Mouse (Mus musculus) lung, postnatal 36 days (tissue): ENCODE measurements at regions not wholly inside any gene's neighbourhood (a gene's known extent, or its start where the extent isn't known, plus 50 kb on each side); places are given as distances from the start of the nearest gene placed in this dataset.
"Not testable (repeated sequence)": the region's sequence is repeated elsewhere in the genome, so short reads cannot be mapped to it uniquely, and the experiment has no call there.

Experiments used
- DNase-seq: peaks from one replicate; pipeline ENCODE4 v3.0.0; 2022; ENCODE audit warnings: mixed read lengths

DNA sequence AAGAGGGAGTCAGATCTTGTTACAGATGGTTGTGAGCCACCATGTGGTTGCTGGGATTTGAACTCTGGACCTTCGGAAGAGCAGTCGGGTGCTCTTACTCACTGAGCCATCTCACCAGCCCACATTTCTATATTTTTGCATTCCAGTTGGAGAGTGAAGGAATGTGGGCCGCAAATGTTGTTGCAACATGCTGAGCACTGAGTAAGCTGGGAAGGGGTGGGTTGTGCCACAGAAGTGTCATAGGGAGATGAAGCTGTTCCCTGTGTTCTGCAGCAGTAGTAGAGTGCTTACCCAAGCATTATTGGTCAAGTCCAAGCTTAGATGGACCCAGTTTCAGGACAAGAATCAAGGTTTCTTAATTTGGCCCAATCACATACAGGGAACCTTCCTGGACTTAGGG lies 169.1 kb upstream of the Cdkn3 start:
- no peak for DNase-seq

DNA sequence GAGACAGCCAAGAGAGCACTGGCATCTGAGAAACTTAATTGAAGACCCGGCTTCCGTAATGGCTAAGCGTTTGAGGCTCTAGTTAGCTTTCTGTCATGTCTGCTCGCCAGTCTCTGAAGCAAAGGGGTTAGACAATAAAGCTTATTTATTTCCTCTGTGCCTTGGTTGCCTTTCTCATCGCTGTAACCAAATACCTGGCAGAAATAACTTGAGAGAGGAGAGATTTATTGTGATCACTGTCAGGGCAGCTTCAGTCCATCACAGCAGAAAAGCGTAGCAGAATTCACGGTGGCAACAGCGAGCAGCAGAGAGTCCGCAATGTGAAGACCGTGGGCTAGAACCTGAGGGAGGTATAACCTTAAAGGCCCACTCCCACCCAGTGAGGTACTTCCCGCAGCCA lies 174.2 kb upstream of the Cdkn3 start:
- no peak for DNase-seq

DNA sequence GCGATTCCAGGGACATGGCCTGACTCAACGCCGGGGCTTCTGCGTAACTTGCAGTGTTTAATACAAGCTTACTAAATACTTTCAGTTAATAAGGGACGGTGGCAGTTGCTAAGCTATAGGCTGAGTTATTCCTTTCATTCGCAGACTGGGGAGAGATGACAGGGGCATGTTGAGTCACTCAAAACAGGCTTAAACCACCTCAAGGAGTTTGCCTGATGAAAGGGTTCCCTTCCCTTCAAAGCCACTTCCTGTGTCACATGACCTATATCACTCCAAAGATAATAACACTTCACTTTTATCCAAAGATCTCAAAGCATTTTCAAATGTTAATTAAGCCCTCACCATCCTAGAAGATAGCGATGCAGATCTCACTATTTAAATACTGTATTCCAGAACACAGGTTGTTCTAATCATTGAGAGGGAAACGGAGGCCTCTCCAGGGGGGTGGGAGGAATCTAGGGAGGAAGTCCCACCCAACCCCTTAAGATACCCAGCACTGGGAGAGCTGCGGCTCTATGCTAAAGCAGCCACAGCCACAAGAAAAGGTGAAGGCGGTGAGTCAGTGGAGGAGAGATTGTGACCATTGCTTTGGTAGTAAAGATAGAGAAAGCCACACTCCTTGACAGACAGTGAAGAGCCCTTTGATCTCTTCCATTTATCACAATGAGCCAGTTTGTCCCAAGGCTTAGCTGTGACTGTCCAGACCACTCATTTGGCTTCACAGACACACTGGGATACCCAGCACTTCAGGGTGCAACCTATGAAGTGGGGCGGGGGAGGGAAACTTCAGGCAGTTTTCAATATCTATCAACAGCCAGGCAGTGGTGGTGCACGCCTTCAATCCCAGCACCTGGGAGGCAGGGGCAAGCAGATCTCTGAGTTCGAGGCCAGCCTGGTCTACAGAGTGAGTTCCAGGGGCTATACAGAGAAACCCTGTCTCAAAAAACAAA lies 182.0 kb upstream of the Cdkn3 start:
- no peak for DNase-seq

DNA sequence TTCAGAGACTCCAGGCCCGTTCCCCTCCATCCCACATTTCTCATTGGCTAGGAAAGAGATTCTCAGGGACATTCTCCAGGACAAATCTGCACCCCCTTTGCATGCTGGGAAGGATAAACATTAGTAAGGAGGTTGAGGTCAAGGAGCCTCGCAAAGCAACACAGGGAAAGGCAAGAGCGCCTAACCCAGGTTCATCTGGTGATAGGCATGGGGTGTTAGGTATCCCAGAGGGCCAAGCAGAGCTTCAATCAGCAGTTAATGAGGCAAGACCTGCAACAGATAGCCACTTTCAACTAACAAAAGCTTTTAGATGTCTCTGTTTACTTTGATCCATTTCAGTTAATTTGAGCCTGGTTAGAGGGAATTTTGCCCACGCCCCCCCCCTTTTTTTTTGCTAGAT lies 184.5 kb upstream of the Cdkn3 start:
- no peak for DNase-seq

DNA sequence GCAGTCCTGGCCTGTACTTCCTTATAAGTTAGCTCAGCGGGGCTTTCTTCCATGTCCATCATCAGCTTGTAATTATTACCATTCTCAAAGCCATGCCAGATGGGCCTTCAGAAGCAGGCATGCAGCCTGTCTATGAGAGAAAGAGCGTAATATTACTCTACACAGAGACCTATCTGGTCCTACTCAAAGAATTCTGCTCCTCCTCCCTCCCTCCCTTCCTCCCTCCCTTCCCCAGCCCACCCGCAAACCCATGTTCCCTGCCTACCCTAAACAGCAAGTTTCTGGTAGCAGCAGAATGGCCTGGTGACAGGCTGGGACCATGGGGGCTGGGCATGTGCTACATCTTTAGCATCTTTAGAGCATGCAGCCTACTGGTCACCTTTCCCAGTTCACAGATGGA lies 184.9 kb upstream of the Cdkn3 start:
- no peak for DNase-seq

DNA sequence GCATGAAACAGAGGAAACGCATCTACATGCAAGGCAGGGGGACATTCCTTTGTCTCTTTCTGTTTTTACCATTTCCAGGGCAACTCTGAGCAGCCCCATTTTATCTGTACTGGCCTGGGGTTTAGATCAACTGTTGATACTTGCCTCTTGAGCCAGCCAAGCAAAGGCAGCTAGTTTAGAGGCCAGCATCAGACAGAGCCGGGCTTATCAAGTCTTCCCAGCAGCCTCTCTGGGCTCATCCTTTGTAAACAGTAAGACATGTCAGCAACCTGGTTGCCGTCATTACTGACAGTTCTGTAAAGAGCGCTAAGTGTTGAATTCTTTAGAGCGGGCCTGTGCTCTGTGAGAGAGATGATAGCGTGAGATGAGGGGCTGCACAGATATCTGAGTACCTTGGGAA lies 182.9 kb upstream of the Bmp4 start:
- no peak for DNase-seq

DNA sequence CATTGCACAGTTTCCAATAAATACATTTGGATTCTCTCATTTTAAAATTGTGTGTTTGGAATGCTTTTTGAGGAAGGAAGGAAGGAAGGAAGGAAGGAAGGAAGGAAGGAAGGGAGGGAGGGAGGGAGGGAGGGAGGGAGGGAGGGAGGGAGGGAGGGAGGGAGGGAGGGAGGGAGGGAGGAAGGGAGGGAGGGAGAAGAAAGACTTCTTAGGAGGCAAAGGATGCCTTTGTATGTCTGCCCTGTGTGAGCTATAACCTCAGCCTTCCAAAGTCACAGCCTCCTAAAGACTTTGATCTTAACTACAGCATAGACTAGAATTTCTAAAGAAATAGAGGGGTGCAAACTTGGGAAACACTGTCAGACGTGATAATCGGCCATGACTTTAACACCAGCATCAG lies 182.5 kb upstream of the Bmp4 start:
- not testable (repeated sequence) for DNase-seq

DNA sequence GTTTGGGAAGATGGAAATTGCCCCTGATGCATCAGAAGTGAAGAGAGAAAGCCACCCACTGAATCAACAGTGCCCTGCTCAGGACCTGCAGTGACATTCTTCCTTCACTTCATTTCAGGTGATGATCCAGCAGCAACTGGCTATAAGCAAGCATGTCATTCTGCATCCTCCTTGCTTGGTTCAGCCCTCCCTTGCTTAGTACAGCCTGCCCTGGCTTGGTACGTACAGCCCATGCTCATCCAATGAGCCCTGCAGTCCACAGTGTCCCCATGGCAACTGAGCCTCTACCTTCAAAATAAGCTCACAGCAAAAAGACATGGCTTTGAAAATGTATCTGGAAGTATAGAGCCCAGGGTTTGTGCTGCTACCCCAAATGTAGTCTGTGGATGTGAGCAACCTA lies 181.4 kb upstream of the Bmp4 start:
- DNase-seq, result no peak

DNA sequence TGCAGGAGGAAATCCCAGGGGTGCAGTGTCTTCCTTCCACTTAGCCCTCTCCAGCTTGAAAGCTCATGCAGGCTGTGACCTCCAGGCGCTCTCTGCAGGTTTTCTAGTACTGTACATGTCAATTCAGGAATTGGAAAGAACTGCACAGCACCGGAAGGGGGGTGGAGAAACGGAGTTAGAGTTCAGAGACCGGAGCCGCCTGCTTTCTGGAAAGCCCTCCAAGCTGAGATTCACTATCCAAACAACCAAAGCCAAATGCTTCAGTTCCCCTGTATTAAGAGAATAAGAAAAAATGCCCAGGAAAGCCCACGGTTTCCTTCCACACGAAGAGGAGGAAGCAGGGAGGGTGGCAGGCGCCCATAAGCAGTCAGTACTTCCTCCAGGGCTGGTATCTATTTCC lies 178.8 kb upstream of the Bmp4 start:
- peak; percentile 31 for DNase-seq

DNA sequence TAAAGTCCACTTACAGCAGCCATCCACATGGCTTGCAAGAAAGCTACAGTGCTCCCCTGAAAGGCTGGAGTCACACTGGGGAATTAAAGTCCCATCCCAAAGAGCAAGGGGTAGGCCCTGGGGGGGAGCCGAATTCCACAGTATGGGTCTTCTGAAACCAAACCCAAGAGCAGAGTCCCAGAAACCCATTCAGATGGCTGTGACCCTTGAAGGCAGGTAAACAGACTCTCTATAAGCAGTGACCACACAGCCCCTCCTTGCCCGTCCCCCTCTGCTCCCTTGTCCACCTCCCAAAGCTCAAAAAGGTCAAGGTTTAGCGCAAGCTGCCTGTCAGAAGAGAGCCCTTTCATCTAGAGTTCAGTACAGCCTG lies 176.9 kb upstream of the Bmp4 start:
- no peak for DNase-seq

DNA sequence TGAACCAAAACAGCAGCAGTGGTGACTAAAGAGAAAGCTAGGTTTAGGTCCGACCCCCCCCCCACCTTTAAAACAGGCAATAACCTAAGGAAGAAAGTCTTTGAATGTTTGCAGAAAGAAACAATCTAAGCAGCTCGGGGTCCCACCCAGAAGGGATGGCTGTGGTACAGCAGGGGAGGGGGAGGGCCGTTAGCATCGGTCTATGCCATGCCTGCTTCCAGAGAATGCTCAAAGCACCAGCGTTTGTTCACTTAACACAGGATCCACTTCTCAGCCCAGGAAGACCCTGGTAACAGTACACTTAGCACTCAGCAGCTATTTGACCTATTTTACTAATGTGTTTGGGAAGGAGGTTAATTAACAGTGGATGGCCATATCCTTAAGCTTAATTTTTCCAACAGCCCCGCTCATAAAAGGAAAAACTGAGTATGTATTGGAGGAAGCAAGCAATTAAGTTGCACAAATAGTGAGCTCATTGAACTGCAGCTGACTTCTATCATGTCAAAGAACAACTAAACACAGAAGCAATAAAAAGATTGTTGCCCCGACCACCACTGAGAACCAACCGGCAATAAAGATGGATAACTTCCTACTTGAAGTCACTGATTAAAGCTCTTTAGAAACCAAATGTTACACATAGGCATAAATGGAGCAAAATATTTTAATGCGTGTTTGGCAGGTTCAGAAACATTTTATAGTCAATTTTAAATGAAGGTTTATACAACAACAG lies 176.4 kb upstream of the Bmp4 start:
- DNase-seq, result no peak

DNA sequence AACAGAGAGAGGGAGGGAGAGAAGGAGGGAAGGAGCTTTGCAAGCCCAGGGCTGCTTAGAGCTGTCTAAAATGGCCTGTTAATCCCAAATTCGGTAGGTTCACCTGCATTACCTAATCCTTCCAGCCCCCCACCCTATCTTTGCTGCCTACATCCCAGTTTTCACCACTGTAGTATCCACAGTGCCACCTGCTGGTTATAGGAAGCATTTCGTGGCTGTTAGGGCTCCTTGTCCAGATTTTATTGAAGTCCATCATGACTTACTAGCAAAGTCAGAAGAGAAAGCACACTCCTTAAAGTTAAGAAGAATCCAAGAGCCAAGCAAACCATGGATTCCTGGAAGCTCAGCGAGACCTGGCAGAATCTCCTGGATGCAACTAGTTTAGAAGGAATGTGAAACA lies 174.5 kb upstream of the Bmp4 start:
- peak; percentile 84 for DNase-seq

DNA sequence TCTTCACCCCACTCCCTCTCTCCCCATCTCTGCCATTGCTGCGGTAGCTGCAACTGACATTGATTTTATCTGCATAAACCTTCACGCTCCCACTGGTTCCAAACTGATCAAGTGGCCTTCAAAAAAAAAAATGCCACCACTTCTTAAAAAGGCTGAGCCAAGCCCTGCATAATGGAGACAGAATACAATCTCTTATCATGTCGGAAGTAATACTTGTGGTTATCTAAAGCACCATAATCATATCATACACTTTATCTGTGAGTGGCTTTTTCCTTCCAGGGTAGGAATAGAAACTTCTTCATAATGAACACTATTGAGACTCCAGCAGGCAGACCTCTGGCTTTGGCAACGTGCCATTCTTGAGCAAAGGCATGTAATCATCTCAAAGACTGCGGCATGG lies 171.5 kb upstream of the Bmp4 start:
- peak; percentile 29 for DNase-seq

DNA sequence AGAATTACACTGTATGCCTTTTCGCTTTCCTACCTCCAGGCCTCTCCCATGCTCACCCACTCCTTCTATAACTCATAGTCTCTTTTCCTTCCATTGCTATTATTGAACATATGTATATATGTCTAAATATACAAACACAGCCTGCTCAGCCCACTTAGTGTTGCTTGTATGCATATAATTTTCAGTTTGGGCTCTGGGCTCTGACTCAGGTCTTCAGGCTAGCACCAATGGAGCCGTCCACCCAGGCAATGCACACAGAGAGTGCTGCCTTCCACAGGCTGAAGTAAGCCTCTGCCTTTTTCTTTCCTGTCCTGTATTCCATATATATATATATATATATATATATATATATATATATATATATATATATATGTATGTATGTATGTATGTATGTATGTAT lies 162.8 kb upstream of the Bmp4 start:
- no peak for DNase-seq

DNA sequence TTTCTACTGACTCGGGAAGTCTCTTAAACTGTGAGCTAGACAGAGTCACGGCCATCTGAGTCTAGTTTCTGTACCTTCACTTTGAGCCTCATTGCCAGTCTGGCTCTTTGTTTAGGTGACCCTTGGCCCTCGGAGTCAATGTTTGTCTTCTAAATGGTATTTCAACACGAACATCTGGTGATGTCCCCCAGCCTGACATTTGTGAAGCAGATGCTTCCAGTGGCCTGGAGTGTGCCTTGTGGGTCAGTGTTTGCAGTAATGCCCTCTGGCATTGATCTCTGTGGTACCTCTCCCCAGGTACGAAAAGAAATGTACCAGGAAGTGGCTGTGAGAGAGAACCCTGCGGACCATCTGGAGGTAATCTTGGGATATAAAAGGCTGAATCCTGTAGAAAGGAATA lies 155.7 kb upstream of the Bmp4 start:
- DNase-seq, result peak; percentile 4

DNA sequence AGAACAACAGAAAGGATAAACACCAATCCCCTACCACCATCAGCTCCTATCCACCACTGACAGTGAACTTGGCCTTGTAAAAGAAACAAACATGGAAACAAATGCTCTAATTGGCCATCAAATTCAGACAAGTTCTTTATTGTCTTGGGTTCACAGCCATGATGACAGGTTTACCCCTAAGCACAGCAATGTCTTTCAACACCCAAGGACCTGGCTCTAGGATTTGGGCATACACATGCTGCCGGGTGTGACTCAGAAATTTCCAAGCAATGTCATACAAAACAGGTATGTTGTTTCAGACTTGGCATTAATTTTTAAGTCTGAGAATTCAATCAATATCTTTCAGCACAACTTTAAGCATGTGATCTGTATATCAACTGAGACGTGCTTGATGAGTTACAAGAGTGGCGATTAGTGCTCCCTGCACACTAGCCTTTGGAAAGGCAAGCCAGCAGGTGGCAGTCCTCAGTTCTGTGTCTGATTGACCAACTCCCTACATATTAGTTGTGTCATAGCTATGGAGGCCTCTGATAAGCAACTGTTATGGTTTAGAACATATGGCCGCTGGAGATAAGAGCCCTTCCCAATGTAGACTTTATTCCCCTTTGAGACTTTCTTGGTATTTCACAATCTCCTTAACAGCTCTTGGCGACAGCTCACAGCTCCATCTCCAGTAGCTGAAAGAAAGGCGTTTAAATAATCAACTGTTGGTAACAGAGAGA lies 149.2 kb upstream of the Bmp4 start:
- DNase-seq, result peak; percentile 28

DNA sequence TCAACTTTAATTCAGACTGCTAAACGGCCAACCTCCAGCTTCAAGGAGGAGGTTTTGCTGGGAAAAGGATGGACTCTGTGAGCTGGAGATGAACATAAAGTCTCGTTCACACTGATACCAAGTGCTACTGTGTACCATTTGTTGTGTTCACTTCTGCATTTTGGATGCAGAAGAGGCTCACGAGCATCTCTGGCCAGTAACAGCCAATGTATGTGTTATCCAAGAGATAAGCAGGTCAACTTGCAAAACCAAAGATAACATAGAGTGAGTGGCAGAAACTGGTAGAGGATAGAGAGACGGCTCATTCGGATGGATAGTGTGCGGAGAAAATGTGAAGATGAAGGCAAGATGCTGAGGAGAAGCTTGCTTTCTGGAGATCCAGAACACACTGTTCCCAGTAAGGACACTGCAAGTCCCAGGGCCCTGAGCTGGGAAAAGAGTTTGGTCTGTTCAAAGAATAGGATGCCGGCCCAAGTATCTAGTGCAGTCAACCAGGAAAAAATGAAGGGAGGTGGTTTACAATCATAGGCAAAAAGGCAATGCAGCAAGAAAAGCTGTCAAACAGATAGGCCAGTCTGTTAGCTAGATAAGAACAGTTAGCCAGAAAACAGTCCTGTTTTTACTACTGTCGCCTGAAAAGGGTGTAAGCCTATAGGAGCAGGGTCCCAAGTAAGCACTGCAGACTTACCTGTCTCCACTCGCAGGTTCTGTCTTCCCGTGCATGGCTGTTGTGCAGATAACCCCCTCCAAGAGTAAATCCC lies 145.7 kb upstream of the Bmp4 start:
- no peak for DNase-seq

DNA sequence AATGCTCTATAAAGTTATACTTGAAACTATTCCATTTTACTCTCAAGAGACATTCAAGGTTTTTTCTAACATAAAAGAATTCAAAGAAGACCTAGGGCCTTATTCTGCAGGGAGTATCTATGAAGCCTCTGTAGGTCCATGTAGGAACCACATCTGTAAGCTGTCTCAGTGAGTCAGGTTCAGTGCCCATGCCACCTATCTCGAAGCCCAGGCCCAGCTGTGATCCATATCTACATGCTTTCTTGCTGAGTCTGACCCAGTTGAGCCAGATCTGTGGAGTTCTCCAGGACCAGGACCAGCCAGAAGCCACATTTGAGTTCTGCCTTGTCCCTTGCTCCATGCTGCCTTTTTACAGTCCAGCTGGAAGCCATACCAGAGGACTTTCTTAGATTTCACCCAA lies 142.2 kb upstream of the Bmp4 start:
- DNase-seq, result no peak

DNA sequence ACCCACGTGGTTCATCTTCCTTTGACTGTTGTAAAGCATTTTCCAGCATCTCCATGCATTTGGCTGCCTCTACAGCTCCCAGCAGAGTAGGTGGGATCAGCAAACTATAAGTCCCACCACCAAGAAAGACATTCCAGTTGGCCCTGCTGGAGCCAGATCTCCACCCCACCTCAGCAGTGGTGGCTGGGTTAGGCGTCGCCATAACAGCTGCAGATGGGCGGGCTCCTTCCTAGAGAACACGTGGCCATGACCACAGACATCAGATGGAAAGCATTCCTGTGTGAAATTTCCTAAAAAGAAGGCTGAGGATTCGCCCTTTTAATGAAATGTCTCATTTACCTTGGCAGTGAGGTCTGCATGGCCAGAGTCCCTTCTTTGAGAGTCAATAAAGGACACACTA lies 140.0 kb upstream of the Bmp4 start:
- DNase-seq, result no peak

DNA sequence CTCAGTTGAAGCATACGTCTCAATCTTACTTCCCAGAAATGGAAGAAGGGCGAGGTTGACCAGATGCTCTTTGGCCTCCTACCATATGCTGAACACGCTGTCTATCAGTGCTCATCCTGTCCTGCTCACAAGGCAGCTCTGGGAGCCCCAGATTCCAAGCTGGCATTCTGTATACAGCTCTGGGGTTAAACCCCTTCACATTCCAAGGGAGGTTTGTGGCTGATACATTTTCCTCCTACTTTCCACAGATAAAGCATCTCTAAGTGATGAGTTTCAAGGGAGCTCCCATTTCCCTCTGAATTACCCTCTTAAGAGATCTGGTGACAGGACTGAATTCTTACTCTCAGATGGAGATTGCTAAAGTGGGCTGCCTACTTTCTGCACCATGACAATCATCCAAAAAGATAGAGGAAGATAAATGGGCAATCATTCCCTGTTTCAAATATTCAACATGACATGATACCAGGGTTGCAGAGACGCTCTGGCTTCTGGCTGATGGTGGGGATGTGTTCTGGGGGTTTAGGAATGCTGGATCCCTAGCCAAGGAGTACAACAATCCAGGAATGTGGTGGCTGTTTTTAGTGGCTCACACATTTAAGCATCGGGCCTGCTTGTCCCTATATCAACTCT lies 138.7 kb upstream of the Bmp4 start:
- no peak for DNase-seq

DNA sequence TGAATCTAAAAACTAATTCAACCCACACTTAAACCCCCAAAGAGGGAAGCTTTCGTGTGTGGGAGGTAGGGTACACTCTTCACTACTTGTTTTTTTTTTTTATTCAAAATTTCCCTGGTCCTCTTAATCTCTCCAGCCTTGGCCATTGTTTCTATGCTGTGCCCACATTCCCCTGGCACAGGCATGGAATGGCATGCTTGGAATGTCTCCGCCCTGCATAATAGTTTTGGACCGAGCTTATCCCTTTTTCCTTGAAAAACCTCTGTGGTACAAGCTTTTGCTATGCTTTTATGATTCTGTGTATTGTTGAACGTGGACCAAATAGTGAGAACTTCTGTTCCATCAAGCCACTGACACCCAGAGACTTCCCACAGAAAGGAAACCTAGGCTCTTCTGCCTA lies 126.8 kb upstream of the Bmp4 start:
- peak; percentile 50 for DNase-seq

DNA sequence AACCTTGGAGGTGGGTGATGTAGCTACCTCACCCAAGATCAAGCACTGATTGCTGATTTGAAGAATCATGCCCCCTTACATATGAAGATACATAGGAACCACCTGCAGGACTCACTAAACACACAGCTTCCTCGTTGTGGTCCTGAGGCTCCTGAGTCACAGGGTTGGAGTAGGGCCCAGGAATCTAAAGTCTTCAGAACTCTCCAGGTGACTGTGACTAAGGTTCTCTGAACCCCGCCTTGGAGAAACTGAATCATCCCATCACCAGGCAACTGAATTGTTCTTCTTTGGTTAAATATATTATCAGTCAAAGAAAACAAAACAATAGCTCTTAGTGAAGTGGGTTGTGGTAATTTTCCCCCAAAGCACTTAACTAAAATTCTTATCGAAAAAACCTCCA lies 125.8 kb upstream of the Bmp4 start:
- peak; percentile 57 for DNase-seq
